Mouse (Mus musculus) embryonic fibroblast, embryonic 13.5 days (primary cell): ENCODE data around the gene Cdh11. TPM values are rescaled to one million over a fixed set of nuclear protein-coding genes. Genes with fewer than 3 reads are reported as not detected.
"Not testable (repeated sequence)": the region's sequence is repeated elsewhere in the genome, so short reads cannot be mapped to it uniquely, and the experiment has no call there.

Experiments used
- H3K27ac ChIP-seq: 2 replicates; pipeline ENCODE4 v1.5.1; 2012; ENCODE audit warnings: low read length, control low read depth, inconsistent platforms; ENCODE audit not compliant: insufficient read depth
- H3K4me1 ChIP-seq: 2 replicates; pipeline ENCODE4 v1.6.1; 2011; ENCODE audit warnings: low read length; ENCODE audit not compliant: control insufficient read depth, insufficient read depth
- H3K4me3 ChIP-seq: 2 replicates; pipeline ENCODE4 v1.5.1; 2011; ENCODE audit warnings: mild to moderate bottlenecking, control low read depth, low read length; ENCODE audit not compliant: insufficient read depth
- CTCF ChIP-seq: IDR thresholded peaks from 2 replicates; pipeline ENCODE4 v1.5.1; 2011; ENCODE audit warnings: mild to moderate bottlenecking, control low read depth, low read length, moderate library complexity, borderline replicate concordance; ENCODE audit not compliant: insufficient read depth
- POLR2A ChIP-seq: IDR thresholded peaks from 2 replicates; pipeline ENCODE4 v1.6.1; 2011; ENCODE audit warnings: low read depth, mild to moderate bottlenecking, control low read depth, low read length, moderate library complexity
- polyA plus RNA-seq: library from polyadenylated mRNA; stranded (reverse); fragments of >200 nt; gene quantifications from 2 replicates; pipeline ENCODE4 v1.2.4, GENCODE M21; 2011; ENCODE audit warnings: low read depth; ENCODE audit not compliant: missing spikeins, insufficient read length

Cdh11 gene
- polyA plus RNA-seq, 1 experiment: 681 TPM

DNA sequence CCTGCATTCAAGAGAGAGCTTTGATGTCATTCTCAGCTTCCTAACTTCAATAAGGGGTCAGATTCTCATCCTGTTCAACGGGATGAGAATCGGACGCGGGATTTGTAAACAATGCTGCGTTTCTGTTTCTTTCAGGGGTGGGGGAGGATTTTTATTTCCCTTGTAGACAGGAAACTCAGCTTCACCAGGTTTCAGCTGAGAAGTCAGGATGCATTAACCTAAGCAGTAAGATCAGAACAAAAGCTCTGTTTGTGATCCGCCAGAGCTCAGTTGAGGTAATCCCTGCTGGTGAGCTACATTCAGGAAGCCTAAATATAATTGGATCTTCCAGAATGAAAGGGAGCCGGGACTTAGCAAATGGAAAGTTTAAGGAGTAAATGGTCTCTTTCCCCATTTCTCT is 78.1 kb downstream of the Cdh11 start:
- no peak for TF ChIP-seq POLR2A
- no peak for TF ChIP-seq CTCF

DNA sequence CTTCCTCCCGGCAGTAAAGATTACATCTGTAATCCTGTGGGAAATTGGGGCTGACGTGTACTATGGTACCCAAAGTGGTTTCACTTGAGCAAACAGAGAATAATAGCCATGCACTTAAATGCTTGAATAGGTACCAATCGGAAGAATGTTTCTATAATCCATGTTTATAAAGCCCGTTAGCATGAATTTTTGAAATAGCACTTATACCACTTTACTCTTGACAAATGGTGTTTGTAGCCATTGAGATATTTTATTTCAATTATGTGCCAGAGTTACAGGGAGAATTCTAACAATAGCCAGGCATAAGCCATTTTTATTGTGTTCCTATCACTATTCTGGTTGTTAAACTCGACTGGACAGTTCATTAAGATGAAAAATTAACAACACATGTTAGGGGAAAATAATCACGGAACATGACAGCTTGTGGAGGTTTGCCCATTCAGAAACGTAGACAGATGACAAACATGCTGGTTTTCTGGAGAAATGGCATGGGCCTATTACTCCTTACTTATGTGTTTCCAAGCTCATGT is 80.0 kb downstream of the Cdh11 start:
- Histone ChIP-seq H3K27ac (0 out of 2 replicates have a peak overlapping the region, but pooled peaks have one; percentile 18), H3K4me3 (no peak overlapping the region), H3K4me1 (no peaks in the 10 kb centered on the region; the same call in 1 of the 2 replicates)
- TF ChIP-seq POLR2A (no peak), CTCF (no peak)

More for the DNA sequence above, 78.1 kb downstream of the Cdh11 start:
- Histone ChIP-seq H3K4me3 (no peak overlapping the region), H3K4me1 (no peaks in the 10 kb centered on the region; the same call in 1 of the 2 replicates), H3K27ac (no peak overlapping the region)

DNA sequence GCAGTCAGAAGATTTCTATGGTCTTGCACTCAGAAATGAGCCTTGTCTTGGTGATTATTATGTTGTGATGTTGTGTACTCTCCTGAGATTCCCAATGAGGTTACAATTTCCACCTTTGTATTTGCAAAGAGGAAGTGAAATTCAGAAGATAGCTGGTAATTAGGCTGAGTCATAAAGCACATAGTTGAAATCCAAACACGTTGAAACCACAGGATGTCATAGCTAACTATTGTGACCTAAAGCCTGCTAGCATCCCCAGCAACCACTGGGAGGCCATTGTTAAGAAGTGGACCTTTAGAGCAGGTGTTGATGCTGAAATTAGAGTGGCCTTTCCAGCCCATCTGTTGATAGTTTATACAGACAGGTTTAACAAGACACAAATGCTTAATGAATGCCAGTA is 85.2 kb downstream of the Cdh11 start:
- TF ChIP-seq CTCF (no peak), POLR2A (no peak)
- Histone ChIP-seq H3K27ac (peak overlapping the region; percentile 6; the same call in 1 of the 2 replicates), H3K4me3 (no peak overlapping the region), H3K4me1 (peaks cover 4% of the 10 kb centered on the region; the same call in 1 of the 2 replicates)

DNA sequence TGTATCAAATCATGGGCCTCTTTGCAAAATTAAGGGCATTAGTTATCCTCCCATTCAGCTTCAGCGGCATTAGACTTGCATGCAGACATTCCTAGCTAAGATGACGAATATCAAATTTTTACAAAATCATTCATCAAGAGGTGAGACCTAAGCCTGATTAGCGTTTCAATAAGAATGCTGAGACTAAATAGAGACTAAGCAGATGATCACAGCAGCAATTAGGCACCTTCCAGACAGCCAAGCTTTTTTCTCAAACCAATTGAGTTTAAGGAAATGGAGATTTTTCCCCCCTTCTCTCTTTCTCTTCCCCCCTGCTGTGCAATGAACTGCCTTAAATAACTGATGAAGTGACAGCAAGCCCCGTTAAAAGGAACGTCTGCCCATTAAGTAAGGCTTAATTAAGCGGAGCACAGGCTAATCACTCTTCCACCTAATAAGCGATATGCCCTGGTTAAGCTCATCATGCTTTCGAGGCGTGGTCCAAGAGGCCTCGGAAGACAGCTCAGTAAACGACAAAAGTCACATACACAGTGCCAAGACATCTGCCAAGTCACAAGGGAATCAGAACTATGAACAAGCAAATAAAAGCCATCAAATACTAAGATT is 87.1 kb downstream of the Cdh11 start:
- no peak for TF ChIP-seq POLR2A
- no peak for TF ChIP-seq CTCF
- Histone ChIP-seq H3K4me3 (no peak overlapping the region), H3K4me1 (peaks cover 10% of the 10 kb centered on the region; the same call in 1 of the 2 replicates), H3K27ac (0 out of 2 replicates have a peak overlapping the region, but pooled peaks have one; percentile 1)

DNA sequence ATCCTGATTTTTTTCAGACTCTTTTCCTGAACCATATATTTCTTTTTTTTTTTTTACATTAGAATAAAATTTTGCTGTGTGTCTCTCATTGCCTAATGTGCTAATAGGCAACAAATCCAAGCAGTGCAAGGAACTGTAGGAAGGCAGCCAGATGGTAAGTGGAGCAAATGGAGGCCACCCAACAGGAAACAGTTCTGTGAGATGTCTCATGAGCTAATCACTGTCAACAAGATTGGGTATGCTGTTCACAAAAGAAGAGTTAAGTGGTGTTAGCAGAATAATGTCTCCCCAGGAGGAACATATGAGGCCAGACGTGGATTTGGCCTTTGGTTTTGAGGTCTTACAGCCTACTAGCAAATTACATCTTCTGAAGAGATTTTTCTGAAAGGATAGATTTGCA is 92.0 kb downstream of the Cdh11 start:
- peaks cover 10% of the 10 kb centered on the region; the same call in 1 of the 2 replicates for H3K4me1 ChIP-seq
- H3K4me3 ChIP-seq: no peak overlapping the region
- H3K27ac ChIP-seq: peak overlapping the region; percentile 60
- TF ChIP-seq CTCF (no peak), POLR2A (no peak)

DNA sequence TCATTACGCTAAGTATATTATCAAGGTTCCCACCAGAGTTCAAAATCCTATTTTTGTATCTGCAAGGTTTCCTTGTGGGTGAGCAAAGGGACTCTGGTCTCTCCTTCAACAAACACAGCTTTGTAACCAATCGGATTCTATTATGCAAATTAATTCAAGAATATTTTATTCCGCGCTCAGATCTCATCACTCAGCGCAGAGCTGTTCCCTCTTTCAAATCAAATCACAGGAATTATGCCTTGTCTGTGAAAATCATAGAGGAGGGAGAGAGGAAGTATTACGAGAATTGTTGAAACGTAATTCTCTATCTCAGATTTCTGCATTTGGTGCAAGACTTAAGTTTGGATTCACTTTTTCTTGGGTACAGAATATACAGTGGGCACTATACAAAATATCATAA is 100.0 kb downstream of the Cdh11 start:
- H3K27ac ChIP-seq, H3K4me1 ChIP-seq, H3K4me3 ChIP-seq: not testable (repeated sequence)

DNA sequence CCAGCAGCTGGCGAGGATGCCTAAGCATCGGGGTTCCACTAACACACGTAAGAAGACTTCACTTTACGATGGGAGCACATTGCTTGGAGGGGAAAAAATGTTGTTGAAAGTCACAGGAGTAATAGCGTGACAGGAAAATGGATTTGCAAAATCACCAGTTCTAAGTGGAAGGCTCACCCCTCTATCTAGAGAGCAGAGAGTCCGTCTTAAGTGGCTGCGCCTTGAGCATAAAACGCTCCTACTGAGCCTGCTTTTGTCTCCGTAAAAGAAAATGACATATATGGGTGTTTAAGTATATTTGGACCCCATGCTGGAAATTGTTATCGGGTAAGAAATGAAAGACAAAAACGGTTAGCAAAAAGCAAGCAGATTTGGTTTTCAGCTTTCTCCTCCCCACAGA is 100.4 kb downstream of the Cdh11 start:
- TF ChIP-seq CTCF (no peak), POLR2A (no peak)
- H3K27ac ChIP-seq: no peak overlapping the region
- no peak overlapping the region for H3K4me3 ChIP-seq
- no peaks in the 10 kb centered on the region for H3K4me1 ChIP-seq

DNA sequence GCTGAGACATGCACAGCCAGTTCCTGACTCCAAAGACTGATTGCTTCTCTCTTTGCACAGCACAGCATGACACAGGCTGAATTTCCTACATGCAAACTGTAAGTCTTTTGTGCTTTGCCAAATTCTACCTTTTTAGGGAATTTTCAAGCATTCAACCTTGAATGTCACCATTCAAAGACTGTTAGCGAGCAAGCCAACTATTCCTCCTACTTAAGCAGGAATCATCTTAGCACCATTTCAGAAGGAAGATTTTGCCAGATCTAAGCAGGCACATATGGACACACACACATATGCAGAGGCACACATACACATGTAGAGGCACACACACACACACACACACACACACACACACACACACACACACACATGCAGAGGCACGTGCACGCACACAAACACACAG is 108.3 kb downstream of the Cdh11 start:
- TF ChIP-seq POLR2A: no peak
- no peak for TF ChIP-seq CTCF
- no peak overlapping the region for H3K27ac ChIP-seq
- H3K4me1 ChIP-seq: no peaks in the 10 kb centered on the region
- H3K4me3 ChIP-seq: no peak overlapping the region

DNA sequence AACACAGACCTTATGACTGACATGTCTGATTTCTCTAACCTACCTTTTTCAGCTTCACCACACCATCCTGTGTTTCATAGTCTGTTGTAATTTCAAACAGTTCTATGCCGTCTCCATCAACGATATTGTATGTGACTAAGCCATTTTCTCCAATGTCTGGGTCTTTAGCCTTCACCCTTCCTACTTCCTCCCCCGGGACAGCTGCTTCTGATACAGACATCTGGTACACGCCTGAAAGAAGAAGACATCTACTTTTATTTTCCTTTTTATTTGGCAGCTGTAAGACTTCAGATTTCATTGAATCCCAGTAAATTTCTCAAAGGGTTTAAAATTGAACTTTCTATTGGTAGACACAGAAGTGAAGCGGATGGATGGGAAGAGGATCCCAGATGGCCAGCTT is 120.9 kb downstream of the Cdh11 start:
- not testable (repeated sequence) for H3K4me3 ChIP-seq, H3K4me1 ChIP-seq, H3K27ac ChIP-seq

DNA sequence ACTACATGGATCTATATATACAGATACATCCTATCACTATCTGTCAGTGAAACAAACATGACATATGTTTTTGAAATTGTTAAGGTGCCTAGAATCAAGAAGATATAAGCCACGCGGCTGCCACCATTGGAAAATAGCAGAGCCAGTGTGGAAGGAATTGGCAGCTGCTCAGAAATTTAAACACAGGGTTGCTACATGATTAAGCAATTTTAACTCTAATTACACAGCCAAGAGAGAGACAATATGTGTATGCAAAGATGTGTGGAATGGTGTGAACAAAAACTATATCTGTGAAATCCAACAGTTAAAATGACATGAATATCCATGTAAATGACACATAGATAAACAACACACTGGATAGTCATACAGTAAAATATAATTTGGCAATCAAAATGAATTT is 128.9 kb downstream of the Cdh11 start:
- no peak for TF ChIP-seq POLR2A
- no peak overlapping the region for H3K27ac ChIP-seq
- H3K4me3 ChIP-seq: no peak overlapping the region
- no peaks in the 10 kb centered on the region for H3K4me1 ChIP-seq

DNA sequence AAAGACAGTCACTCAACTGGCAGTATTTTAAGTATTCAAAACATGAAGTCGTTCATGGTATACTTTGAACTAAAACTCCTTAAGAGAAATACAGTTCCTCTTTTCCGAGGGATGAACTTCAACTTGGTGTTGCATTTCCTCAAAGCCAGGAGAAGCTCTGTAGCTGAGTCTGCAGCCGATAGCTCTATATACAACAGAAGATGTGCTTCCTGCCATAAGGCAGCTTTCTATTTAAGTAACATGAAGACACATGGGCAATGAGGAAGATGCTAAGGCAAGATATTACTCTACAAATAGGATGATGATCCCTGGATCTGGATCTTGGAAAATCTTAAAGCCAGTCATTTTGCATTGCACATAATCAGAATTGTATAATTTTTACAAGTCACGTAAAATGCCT is 133.5 kb downstream of the Cdh11 start:
- TF ChIP-seq POLR2A (no peak), CTCF (no peak)
- Histone ChIP-seq H3K4me3 (no peak overlapping the region), H3K4me1 (no peaks in the 10 kb centered on the region), H3K27ac (no peak overlapping the region)
